Mouse (Mus musculus) liver (tissue): ENCODE data around the gene Exo1.

Experiments
- DNase-seq: peaks from one replicate; pipeline ENCODE4 v3.0.0-alpha.2; 2020; ENCODE audit warnings: mixed read lengths

Gene Exo1

DNA sequence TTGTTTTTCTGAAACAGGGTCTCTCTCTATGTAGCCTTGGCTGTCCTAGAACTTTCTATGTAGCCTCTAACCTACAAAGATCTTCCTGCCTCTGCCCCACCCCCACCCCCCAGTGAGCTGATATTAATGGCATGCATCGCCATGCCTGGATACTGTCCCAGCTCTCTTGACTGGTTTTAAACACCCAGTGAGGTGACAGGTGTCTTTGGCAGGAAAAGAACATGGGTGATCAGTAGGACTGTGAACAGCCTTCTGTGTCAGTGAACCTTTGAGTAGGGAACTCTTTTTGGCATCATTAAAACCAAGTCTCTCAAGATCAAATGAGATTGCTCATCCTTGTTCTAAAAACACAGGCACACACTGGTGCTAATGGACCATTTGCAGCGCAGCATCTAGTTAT, 81.4 kb downstream of the Exo1 start:
- no peak for DNase-seq
